Comparison of ENCODE assay signal across 39 mouse cellular contexts in the genomic region with DNA sequence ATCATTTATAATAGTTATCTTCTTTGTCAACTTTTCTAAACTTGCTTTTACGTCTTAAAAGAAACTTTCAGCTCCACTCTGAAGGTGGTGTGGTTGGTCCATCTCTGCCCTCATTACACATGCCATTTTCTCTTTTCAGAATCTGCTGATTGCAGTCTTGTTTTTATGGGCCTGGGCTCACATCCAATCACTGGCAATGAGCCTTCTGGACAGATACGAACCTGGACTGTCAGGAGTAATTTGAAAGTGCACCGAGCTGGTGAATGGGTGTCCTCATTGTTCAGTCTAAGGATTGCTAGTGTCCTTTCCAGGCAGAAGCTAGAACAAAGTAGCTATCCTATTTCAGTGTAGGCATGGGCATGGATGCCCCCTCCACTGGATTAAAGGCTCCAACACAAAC. TPM values are rescaled to one million over a fixed set of nuclear protein-coding genes. Genes with fewer than 3 reads are reported as not detected.
A peak's percentile ranks its signal among the peaks of the same experiment; 100 is the strongest.
DNase-seq lines count a peak whose midpoint lies in the region; ATAC-seq lines count a peak whose summit lies in the region.
"Had no signal": no experiment of that assay in that cellular context is flagged by ENCODE, and none has a peak within 500 bp of the region (broad histone marks: within the 10 kb centered on the region; RNA-seq: fewer than 3 reads in every experiment).

No protein-coding gene starts in this region.

- H3K36me3 ChIP-seq in kidney, embryonic 16.5 days (ENCODE audit: insufficient read depth, low read length) = no peaks in the 10 kb centered on the region
- H3K36me3 ChIP-seq: embryonic facial prominence, embryonic 13.5 days; forebrain, embryonic 10.5 days; heart, embryonic 13.5 days; limb, embryonic 12.5 days; liver, embryonic 15.5 days; midbrain, embryonic 10.5 days; neural tube, embryonic 13.5 days had no signal

- no peak overlapping the region for H3K4me3 ChIP-seq in kidney, embryonic 16.5 days (ENCODE audit: low read length)
- H3K4me3 ChIP-seq: embryonic facial prominence, embryonic 13.5 days; forebrain, embryonic 10.5 days; heart, embryonic 13.5 days; limb, embryonic 12.5 days; liver, embryonic 15.5 days; midbrain, embryonic 10.5 days; myocyte; neural tube, embryonic 13.5 days had no signal

- WGBS in kidney, embryonic 16.5 days = 79% methylated on average over 3 of the region's 3 CpGs

- no peak for ATAC-seq in kidney, embryonic 16.5 days (ENCODE audit: low FRiP score, low TSS enrichment)
- ATAC-seq: forebrain, postnatal 0 days; intestine, postnatal 0 days; midbrain, embryonic 16.5 days had no signal

- peak; percentile 66 to 73 for DNase-seq in cerebellum, postnatal 14 days
- DNase-seq in cerebellum, adult 9-11 months = no peak
- peak; percentile 16 for DNase-seq in gastrocnemius, postnatal 10 days
- DNase-seq in gastrocnemius, postnatal 36 days = no peak
- peak; percentile 6 for DNase-seq in kidney, adult 9 months
- DNase-seq in adipocyte (ENCODE audit: low spot score) = peak; percentile 14
- DNase-seq in layer of hippocampus, adult 9-11 months = no peak
- DNase-seq: forebrain, postnatal 0 days; heart, postnatal 10 days; lung, embryonic 14.5 days; lung, postnatal 14 days; right cerebral cortex, postnatal 4 days; thymus, adult 18-20 months; thymus, postnatal 25 days had no signal

- H3K27ac ChIP-seq in kidney, embryonic 16.5 days (ENCODE audit: low read length) = no peak overlapping the region
- H3K27ac ChIP-seq: embryonic facial prominence, embryonic 13.5 days; forebrain, embryonic 10.5 days; heart, embryonic 13.5 days; hindbrain, embryonic 14.5 days; limb, embryonic 12.5 days; liver, embryonic 15.5 days; midbrain, embryonic 10.5 days; neural tube, embryonic 13.5 days; stomach, postnatal 0 days had no signal

- H3K4me2 ChIP-seq in kidney, embryonic 16.5 days (replicated peaks; ENCODE audit: low read depth, low read length) = no peak overlapping the region
- H3K4me2 ChIP-seq: embryonic facial prominence, embryonic 13.5 days; heart, embryonic 13.5 days; hindbrain, embryonic 14.5 days; limb, embryonic 12.5 days; liver, embryonic 15.5 days; lung, embryonic 14.5 days; neural tube, embryonic 13.5 days had no signal

- H3K4me1 ChIP-seq in kidney, embryonic 16.5 days (ENCODE audit: insufficient read depth, low read length) = no peaks in the 10 kb centered on the region
- H3K4me1 ChIP-seq: embryonic facial prominence, embryonic 13.5 days; forebrain, embryonic 10.5 days; heart, embryonic 13.5 days; limb, embryonic 12.5 days; liver, embryonic 15.5 days; midbrain, embryonic 10.5 days; neural tube, embryonic 13.5 days had no signal

- intact Hi-C loops in gastrocnemius, postnatal 36 days (cut with DNase I) = no loop called here

- no peaks in the 10 kb centered on the region for H3K27me3 ChIP-seq in kidney, embryonic 16.5 days (ENCODE audit: insufficient read depth, low read length)
- H3K27me3 ChIP-seq: embryonic facial prominence, embryonic 13.5 days; heart, embryonic 13.5 days; limb, embryonic 12.5 days; liver, embryonic 15.5 days; neural tube, embryonic 13.5 days had no signal

- no peak overlapping the region for H3K9ac ChIP-seq in kidney, embryonic 16.5 days (replicated peaks; ENCODE audit: low read length)
- H3K9ac ChIP-seq: embryonic facial prominence, embryonic 13.5 days; forebrain, postnatal 0 days; heart, embryonic 13.5 days; hindbrain, embryonic 14.5 days; limb, embryonic 12.5 days; liver, embryonic 15.5 days; lung, embryonic 14.5 days; neural tube, embryonic 13.5 days had no signal

- no peaks in the 10 kb centered on the region for H3K9me3 ChIP-seq in kidney, embryonic 16.5 days (ENCODE audit: low read length)
- H3K9me3 ChIP-seq: embryonic facial prominence, embryonic 13.5 days; forebrain, embryonic 10.5 days; heart, embryonic 13.5 days; limb, embryonic 12.5 days; liver, embryonic 15.5 days; midbrain, embryonic 10.5 days; neural tube, embryonic 13.5 days had no signal

RNA-seq across cellular contexts. Expression of a gene that starts 12.8 kb away (rescaled TPM):
- total RNA-seq in gastrocnemius, postnatal 10 days (2021) = not detected
- total RNA-seq in gastrocnemius, postnatal 36 days (2021) = not detected
- polyA plus RNA-seq in kidney, embryonic 16.5 days (2015; fragmentation: Nextera tagmentation; extraction: Ambion mirVana) = not detected in 2 replicates
- total RNA-seq: adrenal gland, adult 18-20 months; adrenal gland, postnatal 4 days; common myeloid progenitor, adult 5-6 weeks; forebrain, postnatal 0 days; heart, adult 8-10 months; heart, postnatal 10 days; hematopoietic stem cell, adult 5-6 weeks; left cerebral cortex, postnatal 14 days; liver, adult 2 months; megakaryocyte progenitor cell, adult 5-6 weeks; MEL had no signal
- polyA plus RNA-seq: embryonic facial prominence, embryonic 13.5 days; forebrain, embryonic 10.5 days; forebrain, postnatal 0 days; heart, embryonic 13.5 days; hindbrain, embryonic 14.5 days; limb, embryonic 12.5 days; liver, embryonic 15.5 days; lung, embryonic 14.5 days; midbrain, embryonic 10.5 days; midbrain, embryonic 16.5 days; myocyte; neural tube, embryonic 13.5 days had no signal

RNA-seq across cellular contexts. Expression of a gene that starts 24.3 kb away (rescaled TPM):
- total RNA-seq in gastrocnemius, postnatal 10 days (2021) = not detected
- not detected for total RNA-seq in gastrocnemius, postnatal 36 days (2021)
- not detected in 2 replicates for polyA plus RNA-seq in kidney, embryonic 16.5 days (2015; fragmentation: Nextera tagmentation; extraction: Ambion mirVana)
- total RNA-seq: adrenal gland, adult 18-20 months; adrenal gland, postnatal 4 days; common myeloid progenitor, adult 5-6 weeks; forebrain, postnatal 0 days; heart, adult 8-10 months; heart, postnatal 10 days; hematopoietic stem cell, adult 5-6 weeks; left cerebral cortex, postnatal 14 days; liver, adult 2 months; megakaryocyte progenitor cell, adult 5-6 weeks; MEL had no signal
- polyA plus RNA-seq: embryonic facial prominence, embryonic 13.5 days; forebrain, embryonic 10.5 days; forebrain, postnatal 0 days; gonadal fat pad, adult 2 months; heart, embryonic 13.5 days; hindbrain, embryonic 14.5 days; intestine, postnatal 0 days; large intestine, adult 2 months; limb, embryonic 12.5 days; liver, adult 2 months; liver, embryonic 15.5 days; lung, embryonic 14.5 days; midbrain, embryonic 10.5 days; midbrain, embryonic 16.5 days; myocyte; neural tube, embryonic 13.5 days; stomach, postnatal 0 days had no signal

RNA-seq across cellular contexts. Expression of a gene that starts 29.2 kb away (rescaled TPM):
- total RNA-seq in gastrocnemius, postnatal 10 days (2021) = not detected
- total RNA-seq in gastrocnemius, postnatal 36 days (2021) = not detected
- 0.21 and 0.27 TPM in 2 replicates for polyA plus RNA-seq in kidney, embryonic 16.5 days (2015; fragmentation: Nextera tagmentation; extraction: Ambion mirVana)
- total RNA-seq: adrenal gland, adult 18-20 months; adrenal gland, postnatal 4 days; common myeloid progenitor, adult 5-6 weeks; forebrain, postnatal 0 days; heart, adult 8-10 months; hematopoietic stem cell, adult 5-6 weeks; left cerebral cortex, postnatal 14 days; liver, adult 2 months; megakaryocyte progenitor cell, adult 5-6 weeks had no signal
- polyA plus RNA-seq: embryonic facial prominence, embryonic 13.5 days; forebrain, embryonic 10.5 days; forebrain, postnatal 0 days; heart, embryonic 13.5 days; hindbrain, embryonic 14.5 days; limb, embryonic 12.5 days; lung, embryonic 14.5 days; midbrain, embryonic 10.5 days; midbrain, embryonic 16.5 days; myocyte; neural tube, embryonic 13.5 days had no signal

RNA-seq across cellular contexts. Expression of a gene that starts 44.7 kb away (rescaled TPM):
- not detected for total RNA-seq in gastrocnemius, postnatal 10 days (2021)
- total RNA-seq in gastrocnemius, postnatal 36 days (2021) = not detected
- not detected in 2 replicates for polyA plus RNA-seq in kidney, embryonic 16.5 days (2015; fragmentation: Nextera tagmentation; extraction: Ambion mirVana)
- total RNA-seq: adrenal gland, adult 18-20 months; adrenal gland, postnatal 4 days; common myeloid progenitor, adult 5-6 weeks; forebrain, postnatal 0 days; heart, adult 8-10 months; heart, postnatal 10 days; hematopoietic stem cell, adult 5-6 weeks; left cerebral cortex, postnatal 14 days; liver, adult 2 months; megakaryocyte progenitor cell, adult 5-6 weeks; MEL had no signal
- polyA plus RNA-seq: embryonic facial prominence, embryonic 13.5 days; forebrain, embryonic 10.5 days; forebrain, postnatal 0 days; heart, embryonic 13.5 days; hindbrain, embryonic 14.5 days; intestine, postnatal 0 days; large intestine, adult 2 months; limb, embryonic 12.5 days; liver, adult 2 months; liver, embryonic 15.5 days; lung, embryonic 14.5 days; midbrain, embryonic 10.5 days; midbrain, embryonic 16.5 days; myocyte; neural tube, embryonic 13.5 days; spleen, adult 2 months; stomach, postnatal 0 days had no signal

RNA-seq across cellular contexts. Expression of a gene that starts 54.0 kb away (rescaled TPM):
- total RNA-seq in gastrocnemius, postnatal 10 days (2021) = not detected
- total RNA-seq in gastrocnemius, postnatal 36 days (2021) = not detected
- not detected in 2 replicates for polyA plus RNA-seq in kidney, embryonic 16.5 days (2015; fragmentation: Nextera tagmentation; extraction: Ambion mirVana)
- total RNA-seq: adrenal gland, adult 18-20 months; adrenal gland, postnatal 4 days; common myeloid progenitor, adult 5-6 weeks; forebrain, postnatal 0 days; heart, adult 8-10 months; heart, postnatal 10 days; hematopoietic stem cell, adult 5-6 weeks; left cerebral cortex, postnatal 14 days; liver, adult 2 months; megakaryocyte progenitor cell, adult 5-6 weeks; MEL had no signal
- polyA plus RNA-seq: embryonic facial prominence, embryonic 13.5 days; forebrain, embryonic 10.5 days; forebrain, postnatal 0 days; heart, embryonic 13.5 days; hindbrain, embryonic 14.5 days; intestine, postnatal 0 days; large intestine, adult 2 months; limb, embryonic 12.5 days; liver, adult 2 months; liver, embryonic 15.5 days; lung, embryonic 14.5 days; midbrain, embryonic 10.5 days; midbrain, embryonic 16.5 days; myocyte; neural tube, embryonic 13.5 days; spleen, adult 2 months; stomach, postnatal 0 days had no signal

Comparison
In these comparisons a context has a peak if more than half of its experiments do, and no peak if none do; other contexts are left out.
1. DNase-seq: peak in cerebellum, postnatal 14 days (2 of 2), gastrocnemius, postnatal 10 days (single experiment), kidney, adult 9 months (single experiment) and adipocyte (single experiment); none in cerebellum, adult 9-11 months (single experiment), gastrocnemius, postnatal 36 days (0 of 2) and layer of hippocampus, adult 9-11 months (single experiment).